Mouse (Mus musculus): ENCODE measurements around the gene Skida1. TPM values are rescaled to one million over a fixed set of nuclear protein-coding genes. Genes with fewer than 3 reads are reported as not detected.

The Skida1 gene
- total RNA-seq, 2 experiments from 2014 or later = 1.00 to 1.0 TPM

GRCm38 (mm10) chr2:18041199-18041885 lies 7.5 kb downstream of the Skida1 start:
- no peak for DNase-seq
- intact Hi-C loops (cut with DNase I; ENCODE audit: low total_unique reads) = loop anchor here (10.0 kb wide), 1 partner anchor 723 kb away; no protein-coding TSS in a partner anchor

- DNase-seq = no peak
- intact Hi-C loops (cut with DNase I; ENCODE audit: low total_unique reads) = loop anchor here (10.0 kb wide), 1 partner anchor 724 kb away; no protein-coding TSS in a partner anchor
Observed at GRCm38 (mm10) chr2:18040347-18041160, 8.3 kb downstream of the Skida1 start.

- DNase-seq = no peak
- intact Hi-C loops (cut with DNase I; ENCODE audit: low total_unique reads) = loop anchor here (10.0 kb wide), 1 partner anchor 725 kb away; no protein-coding TSS in a partner anchor
Observed at GRCm38 (mm10) chr2:18039566-18040290, 9.1 kb downstream of the Skida1 start.

GRCm38 (mm10) chr2:18038895-18039371 lies 9.9 kb downstream of the Skida1 start:
- DNase-seq = no peak

GRCm38 (mm10) chr2:18038141-18038752 lies 10.6 kb downstream of the Skida1 start:
- no peak for DNase-seq
- intact Hi-C loops (cut with DNase I; ENCODE audit: low total_unique reads) = no loop called here

More at GRCm38 (mm10) chr2:18038895-18039371, 9.9 kb downstream of the Skida1 start:
- intact Hi-C loops (cut with DNase I; ENCODE audit: low total_unique reads) = no loop called here

- intact Hi-C loops (cut with DNase I; ENCODE audit: low total_unique reads) = no loop called here
- DNase-seq = no peak
Observed at GRCm38 (mm10) chr2:18037491-18037890, 11.4 kb downstream of the Skida1 start, which contains the start of gene A930004D18Rik. TSS of gene A930004D18Rik (minus strand) at chr2:18037737.

GRCm38 (mm10) chr2:18034371-18035250 lies 14.2 kb downstream of the Skida1 start:
- no peak for DNase-seq
- intact Hi-C loops (cut with DNase I; ENCODE audit: low total_unique reads) = no loop called here

GRCm38 (mm10) chr2:18033166-18034108 lies 15.4 kb downstream of the Skida1 start:
- intact Hi-C loops (cut with DNase I; ENCODE audit: low total_unique reads) = no loop called here
- DNase-seq = no peak

- intact Hi-C loops (cut with DNase I; ENCODE audit: low total_unique reads) = no loop called here
- no peak for DNase-seq
Observed at GRCm38 (mm10) chr2:18032538-18032895, 16.3 kb downstream of the Skida1 start.

GRCm38 (mm10) chr2:18031831-18032537 lies 16.9 kb downstream of the Skida1 start:
- DNase-seq = peak; percentile 53

GRCm38 (mm10) chr2:18031271-18031821 lies 17.5 kb downstream of the Skida1 start:
- intact Hi-C loops (cut with DNase I; ENCODE audit: low total_unique reads) = no loop called here

More at GRCm38 (mm10) chr2:18031831-18032537, 16.9 kb downstream of the Skida1 start:
- intact Hi-C loops (cut with DNase I; ENCODE audit: low total_unique reads) = no loop called here

GRCm38 (mm10) chr2:18030581-18030980 lies 18.3 kb downstream of the Skida1 start:
- no peak for DNase-seq
- intact Hi-C loops (cut with DNase I; ENCODE audit: low total_unique reads) = no loop called here

More at GRCm38 (mm10) chr2:18031271-18031821, 17.5 kb downstream of the Skida1 start:
- DNase-seq = no peak

- no peak for DNase-seq
- intact Hi-C loops (cut with DNase I; ENCODE audit: low total_unique reads) = loop anchor here (10.0 kb wide), 1 partner anchor 175 kb away; no protein-coding TSS in a partner anchor
Observed at GRCm38 (mm10) chr2:18029656-18030055, 19.2 kb downstream of the Skida1 start.

- DNase-seq = peak; percentile 90
- intact Hi-C loops (cut with DNase I; ENCODE audit: low total_unique reads) = loop anchor here (10.0 kb wide), 1 partner anchor 176 kb away; no protein-coding TSS in a partner anchor
Observed at GRCm38 (mm10) chr2:18028140-18029021, 20.5 kb downstream of the Skida1 start.

Measured in gastrocnemius, postnatal 14 days (tissue).